Comparison of ENCODE assay signal across 8 mouse cellular contexts in the genomic region with DNA sequence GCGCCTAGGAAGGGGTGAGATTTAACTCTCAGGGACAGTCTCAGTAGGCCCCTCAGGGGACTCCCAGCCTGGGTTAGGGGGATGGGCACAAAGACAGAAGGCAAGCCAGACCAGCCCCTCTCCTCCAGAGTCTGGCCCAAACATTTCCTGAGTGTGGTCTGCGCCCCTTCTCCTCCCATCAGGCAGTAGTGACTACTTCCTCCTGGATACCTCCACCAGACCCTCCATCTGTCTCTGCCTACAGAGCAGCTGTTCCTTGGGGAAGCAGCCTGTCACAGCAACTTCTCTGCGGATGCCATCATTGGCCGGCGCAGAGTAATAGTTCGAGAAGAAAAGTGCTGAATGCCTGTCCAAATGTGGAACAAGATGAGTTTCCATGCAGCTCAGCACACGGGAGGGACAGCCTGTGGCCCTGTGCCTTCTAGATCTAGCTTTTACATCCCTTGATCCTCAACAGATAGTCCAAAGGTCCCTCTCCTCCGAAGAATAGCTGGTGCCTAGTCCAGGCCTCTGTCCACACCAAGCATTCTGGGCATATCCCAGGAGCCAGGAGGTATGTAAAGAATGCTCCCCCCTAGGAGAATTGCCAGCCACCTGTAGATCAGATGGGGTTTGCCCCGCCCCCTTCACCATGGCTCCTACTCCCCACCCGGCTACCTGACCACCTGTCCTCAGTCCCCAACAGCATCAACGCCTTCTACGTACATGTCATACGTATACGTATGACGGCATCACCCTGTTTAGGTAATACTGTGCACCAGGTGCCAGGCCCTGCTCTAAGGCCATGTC. TPM values are rescaled to one million over a fixed set of nuclear protein-coding genes. Genes with fewer than 3 reads are reported as not detected.
DNase-seq lines count a peak whose midpoint lies in the region; ATAC-seq lines count a peak whose summit lies in the region.
"Had no signal": no experiment of that assay in that cellular context is flagged by ENCODE, and none has a peak within 500 bp of the region (broad histone marks: within the 10 kb centered on the region; RNA-seq: fewer than 3 reads in every experiment).

No protein-coding gene starts in this region.

- peaks cover 52% of the 10 kb centered on the region for H3K4me1 ChIP-seq in kidney, embryonic 16.5 days (ENCODE audit: insufficient read depth, low read length)
- H3K4me1 ChIP-seq in embryonic facial prominence, embryonic 11.5 days (ENCODE audit: control insufficient read depth, insufficient read depth, low read length) = no peaks in the 10 kb centered on the region

- intact Hi-C loops in left cerebral cortex, postnatal 25 days (cut with DNase I) = no loop called here

- no peak for ATAC-seq in kidney, embryonic 16.5 days (ENCODE audit: low FRiP score, low TSS enrichment)
- peak; percentile 35; the same call in 1 of the 2 replicates for ATAC-seq in embryonic facial prominence, embryonic 11.5 days (replicated peaks; ENCODE audit: insufficient number of reproducible peaks, low FRiP score, low TSS enrichment, low read depth)
- peak; percentile 38 for ATAC-seq in granulocyte monocyte progenitor cell, adult 5-6 weeks (replicated peaks; ENCODE audit: poor library complexity, severe bottlenecking)

- WGBS in kidney, embryonic 16.5 days = 89% methylated on average over 15 of the region's 15 CpGs
- 89% methylated on average over 15 of the region's 15 CpGs for WGBS in embryonic facial prominence, embryonic 11.5 days

- no peak overlapping the region for H3K9ac ChIP-seq in kidney, embryonic 16.5 days (replicated peaks; ENCODE audit: low read length)
- no peak overlapping the region for H3K9ac ChIP-seq in embryonic facial prominence, embryonic 11.5 days (replicated peaks; ENCODE audit: low read length)
- H3K9ac ChIP-seq: hindbrain, embryonic 14.5 days had no signal

- no peaks in the 10 kb centered on the region for H3K27me3 ChIP-seq in kidney, embryonic 16.5 days (ENCODE audit: insufficient read depth, low read length)
- no peaks in the 10 kb centered on the region for H3K27me3 ChIP-seq in embryonic facial prominence, embryonic 11.5 days (ENCODE audit: control insufficient read depth, insufficient read depth, low read length)

- H3K9me3 ChIP-seq in kidney, embryonic 16.5 days (ENCODE audit: low read length) = no peaks in the 10 kb centered on the region
- no peaks in the 10 kb centered on the region for H3K9me3 ChIP-seq in embryonic facial prominence, embryonic 11.5 days (replicated peaks; ENCODE audit: control insufficient read depth, low read length)

- H3K36me3 ChIP-seq in kidney, embryonic 16.5 days (ENCODE audit: insufficient read depth, low read length) = no peaks in the 10 kb centered on the region
- no peaks in the 10 kb centered on the region for H3K36me3 ChIP-seq in embryonic facial prominence, embryonic 11.5 days (replicated peaks; ENCODE audit: control insufficient read depth, insufficient read depth, low read depth, low read length)

- H3K27ac ChIP-seq in kidney, embryonic 16.5 days (ENCODE audit: low read length) = peak overlapping the region; percentile 96; the same call in 1 of the 2 replicates
- no peak overlapping the region for H3K27ac ChIP-seq in embryonic facial prominence, embryonic 11.5 days (replicated peaks; ENCODE audit: low read depth, low read length)
- H3K27ac ChIP-seq: hindbrain, embryonic 14.5 days had no signal

- no peak overlapping the region for H3K4me2 ChIP-seq in kidney, embryonic 16.5 days (replicated peaks; ENCODE audit: low read depth, low read length)
- H3K4me2 ChIP-seq in embryonic facial prominence, embryonic 11.5 days (ENCODE audit: low read depth, low read length) = no peak overlapping the region
- H3K4me2 ChIP-seq: hindbrain, embryonic 14.5 days had no signal

- no peak for DNase-seq in kidney, adult 18-20 months
- no peak for DNase-seq in embryonic facial prominence, embryonic 11.5 days (ENCODE audit: low spot score)
- DNase-seq in left cerebral cortex, postnatal 25 days (ENCODE audit: low spot score in 2 of 2) = peak; percentile 54 to 89
- DNase-seq in adrenal gland, postnatal 4 days (ENCODE audit: low spot score in 2 of 2) = no peak
- DNase-seq in urinary bladder, postnatal 10 days (ENCODE audit: low spot score) = no peak

- no peak overlapping the region for H3K4me3 ChIP-seq in kidney, embryonic 16.5 days (ENCODE audit: low read length)
- H3K4me3 ChIP-seq in embryonic facial prominence, embryonic 11.5 days (ENCODE audit: low read depth, low read length) = no peak overlapping the region

RNA-seq across cellular contexts. Expression of gene Klhl3, which starts 44.8 kb away (rescaled TPM):
- 8.2 and 9.2 TPM in 2 replicates for polyA plus RNA-seq in kidney, embryonic 16.5 days (2015; fragmentation: Nextera tagmentation; extraction: Ambion mirVana)
- polyA plus RNA-seq in embryonic facial prominence, embryonic 11.5 days (2014; fragmentation: Nextera tagmentation; extraction: Ambion mirVana) = 1.8 and 2.1 TPM in 2 replicates
- 7.4 and 7.8 TPM in 2 replicates for total RNA-seq in granulocyte monocyte progenitor cell, adult 5-6 weeks (2014; fragmentation: Nextera tagmentation)
- total RNA-seq in granulocyte monocyte progenitor cell, adult 5-6 weeks (2017) = 4.1 and 4.9 TPM in 2 replicates
- total RNA-seq in left cerebral cortex, postnatal 25 days (2021) = 10 to 100 TPM; 33.3 to 37.3 TPM
- 1 to 10 TPM; 4.1 to 5.0 TPM for total RNA-seq in adrenal gland, postnatal 4 days (2021)

RNA-seq across cellular contexts. Expression of gene Hnrnpa0, which starts 59.7 kb away (rescaled TPM):
- polyA plus RNA-seq in kidney, embryonic 16.5 days (2015; fragmentation: Nextera tagmentation; extraction: Ambion mirVana) = 23.2 and 32.9 TPM in 2 replicates
- 49.7 and 61.2 TPM in 2 replicates for polyA plus RNA-seq in embryonic facial prominence, embryonic 11.5 days (2014; fragmentation: Nextera tagmentation; extraction: Ambion mirVana)
- 112 and 130 TPM in 2 replicates for total RNA-seq in granulocyte monocyte progenitor cell, adult 5-6 weeks (2014; fragmentation: Nextera tagmentation)
- total RNA-seq in granulocyte monocyte progenitor cell, adult 5-6 weeks (2017) = 77.9 and 83.8 TPM in 2 replicates
- total RNA-seq in left cerebral cortex, postnatal 25 days (2021) = 100 to 1,000 TPM; 112 to 119 TPM
- 100 to 1,000 TPM; 214 TPM for total RNA-seq in adrenal gland, postnatal 4 days (2021)

Comparison
In these comparisons a context has a peak if more than half of its experiments do, and no peak if none do; other contexts are left out.
1. DNase-seq: peak in left cerebral cortex, postnatal 25 days (2 of 2); none in kidney, adult 18-20 months (single experiment), embryonic facial prominence, embryonic 11.5 days (single experiment), adrenal gland, postnatal 4 days (0 of 2) and urinary bladder, postnatal 10 days (single experiment).